Mouse (Mus musculus) lung, adult 2 months (tissue): ENCODE data around the gene Tomm7.

Experiments used
- CTCF ChIP-seq: fragments of 200-500 bp; IDR thresholded peaks from 2 replicates; pipeline ENCODE4 v1.5.1; 2011; ENCODE audit warnings: mild to moderate bottlenecking, low read length, control low read depth; ENCODE audit not compliant: insufficient read depth
- POLR2A ChIP-seq: fragments of 200-500 bp; IDR thresholded peaks from 2 replicates; pipeline ENCODE4 v1.6.1; 2011; ENCODE audit warnings: low read depth, mild to moderate bottlenecking, control low read depth, low read length, borderline replicate concordance; ENCODE audit errors: extremely low read depth

DNA sequence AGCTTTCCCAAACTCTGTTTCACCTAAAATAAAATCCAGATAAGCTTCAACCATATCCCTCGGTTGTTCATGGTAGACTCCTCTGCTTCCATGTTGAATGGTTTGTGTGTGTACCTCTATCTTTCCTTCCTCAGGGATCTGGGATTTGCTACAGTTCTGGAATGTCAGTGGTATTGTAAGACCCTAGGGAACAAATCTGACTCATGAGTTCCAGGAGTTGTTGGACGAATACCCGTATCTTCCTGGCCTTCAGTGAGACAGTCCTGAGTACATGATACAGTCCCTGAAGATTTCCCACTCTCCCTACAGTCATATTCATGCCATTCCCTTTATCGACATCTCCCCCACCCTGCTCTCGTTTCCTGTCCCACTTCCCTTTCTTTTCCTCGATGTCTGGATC, 28.6 kb upstream of the Tomm7 start:
- TF ChIP-seq POLR2A (no peak), CTCF (no peak)
